Mouse (Mus musculus): Measurements from ENCODE around the gene Mrps23.
A peak's percentile ranks its signal among the peaks of the same experiment; 100 is the strongest.

The Mrps23 gene

DNA sequence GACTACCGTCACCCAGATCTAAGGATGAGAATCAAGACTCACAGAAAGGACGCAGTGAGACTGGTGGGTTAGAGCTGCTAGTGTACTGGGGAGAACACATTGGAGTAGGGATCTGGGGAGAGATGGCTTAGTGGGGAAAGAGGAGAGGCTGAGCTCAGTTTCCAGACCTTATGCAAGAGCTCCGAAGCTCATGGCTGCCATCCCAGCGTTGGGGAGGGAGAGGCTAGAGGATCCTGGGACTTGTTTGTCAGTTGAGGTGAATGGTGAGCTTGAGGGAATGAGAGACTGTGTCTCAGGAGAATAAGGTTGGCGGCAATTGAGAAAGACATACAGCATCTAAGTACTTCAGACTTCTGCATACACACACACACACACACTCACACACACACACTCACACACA is 44.4 kb downstream of the Mrps23 start:
- DNase-seq (ENCODE audit: extremely low read depth, low read depth), result no peak

DNA sequence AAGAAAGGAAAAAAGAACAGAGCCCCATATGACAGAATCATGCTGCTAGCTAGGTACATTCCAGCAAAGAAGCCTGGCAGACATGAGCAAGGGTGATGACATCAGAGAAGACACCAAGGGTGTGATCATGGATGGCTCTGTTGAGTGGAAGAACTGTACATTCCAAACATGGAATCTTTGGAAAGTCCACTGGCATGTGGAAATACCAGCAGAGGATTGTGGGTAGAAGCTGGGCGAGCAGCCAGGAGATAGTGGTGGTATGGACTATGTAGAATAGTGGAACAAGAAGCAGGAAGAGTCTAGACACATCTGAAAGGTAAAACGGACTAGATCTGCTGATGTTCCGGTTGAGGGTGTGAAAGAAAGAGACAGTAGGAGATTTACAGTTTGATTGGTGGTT is 46.4 kb downstream of the Mrps23 start:
- no peak for DNase-seq (ENCODE audit: extremely low read depth, low read depth)

- DNase-seq (ENCODE audit: extremely low read depth, low read depth), result no peak
Measured at GRCm38 (mm10) chr11:88251295-88251694, 47.1 kb downstream of the Mrps23 start.

DNA sequence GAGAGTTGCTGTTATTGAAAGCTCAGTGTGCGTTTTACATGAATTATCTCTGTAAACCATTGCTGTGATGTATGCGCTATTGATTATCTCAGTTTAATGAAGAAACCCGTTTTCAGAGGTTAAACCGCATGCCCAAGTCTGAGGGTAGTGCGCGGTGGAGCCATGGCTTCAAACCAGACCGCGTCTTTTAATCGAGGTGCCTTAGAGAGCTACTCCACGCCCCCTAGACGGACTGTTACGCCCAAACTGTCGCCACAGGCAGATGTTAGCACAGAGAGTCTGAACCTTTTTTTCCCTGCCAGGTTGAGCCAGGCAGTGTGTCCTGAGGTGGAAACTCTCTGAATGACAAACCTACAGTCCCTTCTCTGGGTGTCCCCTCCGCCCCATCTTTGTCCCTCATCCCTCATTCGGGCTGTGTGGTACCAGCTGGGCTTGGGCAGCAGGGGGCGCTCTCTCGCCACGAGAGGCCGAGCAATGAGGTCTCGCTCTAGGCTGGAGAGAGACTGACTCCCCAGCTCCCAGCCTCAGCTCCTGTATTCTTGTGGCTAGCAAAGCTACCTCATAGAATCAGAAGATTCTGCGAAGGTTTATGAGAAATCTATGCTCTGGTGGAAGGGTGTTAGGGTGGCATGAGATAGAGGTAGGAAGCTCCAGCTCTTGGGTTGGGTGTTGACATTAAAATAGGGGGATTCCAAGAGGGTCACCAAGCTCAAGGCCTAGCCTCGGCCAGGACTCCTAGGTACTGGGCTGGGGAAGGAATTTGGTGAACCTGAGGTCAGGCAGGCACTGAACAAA is 48.0 kb downstream of the Mrps23 start:
- DNase-seq (ENCODE audit: extremely low read depth, low read depth), result no peak

- no peak for DNase-seq (ENCODE audit: extremely low read depth, low read depth)
Measured at GRCm38 (mm10) chr11:88252767-88253513, 48.8 kb downstream of the Mrps23 start.

GRCm38 (mm10) chr11:88253514-88254167 is 49.5 kb downstream of the Mrps23 start:
- no peak for DNase-seq (ENCODE audit: extremely low read depth, low read depth)

DNA sequence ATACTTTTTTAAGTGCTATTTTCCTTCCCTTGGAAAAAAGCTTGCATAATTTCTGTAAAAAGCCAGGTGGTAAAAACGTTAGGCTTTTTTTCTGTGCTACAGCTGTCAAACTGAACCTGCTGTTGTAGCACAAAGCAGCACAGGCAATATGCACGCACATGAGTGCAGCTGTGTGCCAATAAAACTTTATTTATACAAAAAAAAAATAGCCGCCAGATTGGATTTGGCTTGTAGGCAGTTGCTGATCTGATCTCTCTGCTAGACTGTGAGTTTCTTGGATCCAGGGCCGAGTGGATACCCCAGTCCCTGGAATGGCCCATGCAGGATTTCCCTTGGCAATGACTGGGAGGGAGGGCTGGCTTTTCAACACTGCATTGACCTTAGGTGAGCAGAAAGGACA is 53.5 kb downstream of the Mrps23 start:
- no peak for DNase-seq (ENCODE audit: extremely low read depth, low read depth)

DNA sequence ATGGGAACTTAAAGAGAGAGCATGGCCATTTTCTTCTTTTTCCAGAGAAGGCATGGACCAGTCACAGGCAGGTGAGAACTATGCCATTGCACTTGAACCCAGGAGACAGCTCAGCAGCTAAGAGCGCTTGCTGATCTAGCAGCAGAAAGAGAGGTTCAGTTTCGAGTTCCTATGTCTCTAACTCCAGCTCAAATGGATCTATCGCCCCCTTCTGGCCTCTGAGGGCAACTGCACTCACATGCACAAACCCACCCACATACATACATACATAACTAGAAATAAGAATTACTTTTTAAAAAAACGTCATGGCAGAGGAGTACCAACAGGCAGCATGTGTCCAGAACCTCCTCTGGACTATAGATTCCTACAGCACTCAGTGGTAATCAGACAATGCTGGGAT is 54.0 kb downstream of the Mrps23 start:
- DNase-seq (ENCODE audit: extremely low read depth, low read depth), result peak; percentile 22

GRCm38 (mm10) chr11:88260463-88260862 is 56.3 kb downstream of the Mrps23 start:
- DNase-seq (ENCODE audit: extremely low read depth, low read depth), result no peak

Measured in MEL-GATA-1-ER (cell line).